In the genomic region with DNA sequence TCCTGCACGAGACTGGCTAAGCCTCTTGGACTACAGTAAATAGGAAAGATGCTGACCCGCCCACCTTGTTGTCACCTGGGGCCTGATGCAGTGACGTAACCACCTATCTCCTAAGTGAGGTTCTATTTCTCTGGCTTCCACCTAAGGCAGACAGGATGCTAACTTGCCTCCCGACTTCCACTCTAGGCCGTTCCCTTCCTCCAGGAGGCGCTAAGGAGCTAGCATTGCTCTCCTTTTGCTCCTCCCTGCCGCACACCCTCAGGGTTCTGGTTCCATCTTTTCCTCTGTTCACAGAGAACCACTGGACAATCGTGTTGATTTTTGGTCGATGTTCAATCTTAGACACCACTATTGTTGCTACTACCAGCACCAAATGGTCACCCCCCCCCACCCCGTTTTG, we compare ENCODE assay signal across 10 mouse cellular contexts. TPM values are rescaled to one million over a fixed set of nuclear protein-coding genes. Genes with fewer than 3 reads are reported as not detected.
A peak's percentile ranks its signal among the peaks of the same experiment; 100 is the strongest.
DNase-seq lines count a peak whose midpoint lies in the region; ATAC-seq and TF ChIP-seq lines count a peak whose summit lies in the region.
"Had no signal": no experiment of that assay in that cellular context is flagged by ENCODE, and none has a peak within 500 bp of the region (broad histone marks: within the 10 kb centered on the region; RNA-seq: fewer than 3 reads in every experiment).

No protein-coding gene starts in this region.

- H3K4me2 ChIP-seq in heart, postnatal 0 days (ENCODE audit: low read depth, low read length): no peak overlapping the region
- H3K4me2 ChIP-seq in midbrain, postnatal 0 days (ENCODE audit: low read depth, low read length, poor library complexity, severe bottlenecking): no peak overlapping the region
- no peak overlapping the region for H3K4me2 ChIP-seq in midbrain, embryonic 11.5 days
- no peak overlapping the region for H3K4me2 ChIP-seq in forebrain, embryonic 16.5 days (ENCODE audit: low read length)
- H3K4me2 ChIP-seq: liver, embryonic 13.5 days had no signal

- no peaks in the 10 kb centered on the region for H3K4me1 ChIP-seq in heart, postnatal 0 days (ENCODE audit: control insufficient read depth, insufficient read depth)
- no peaks in the 10 kb centered on the region for H3K4me1 ChIP-seq in midbrain, postnatal 0 days (ENCODE audit: insufficient read depth, low read length)
- no peaks in the 10 kb centered on the region for H3K4me1 ChIP-seq in midbrain, embryonic 11.5 days (ENCODE audit: control insufficient read depth, insufficient read depth, low read length)
- peaks cover 9% of the 10 kb centered on the region for H3K4me1 ChIP-seq in bone marrow, adult 2 months (ENCODE audit: control insufficient read depth, insufficient read depth, low read length)
- H3K4me1 ChIP-seq in forebrain, embryonic 16.5 days (replicated peaks; ENCODE audit: control insufficient read depth, insufficient read depth, low read length): no peaks in the 10 kb centered on the region

- TF ChIP-seq CTCF in heart, postnatal 0 days (IDR thresholded peaks at IDR 0.05; ENCODE audit: low read depth): peak; percentile 36
- peak; percentile 49 for TF ChIP-seq CTCF in midbrain, postnatal 0 days (IDR thresholded peaks at IDR 0.05)
- TF ChIP-seq CTCF in bone marrow, adult 2 months (IDR thresholded peaks at IDR 0.05; ENCODE audit: control insufficient read depth, insufficient read depth, low read length): peak; percentile 53

- DNase-seq in heart, postnatal 0 days (ENCODE audit: low spot score): no peak
- no peak for DNase-seq in heart, adult 8-10 months (ENCODE audit: low spot score)
- no peak for DNase-seq in midbrain, postnatal 0 days (ENCODE audit: low spot score)
- no peak for DNase-seq in midbrain, embryonic 11.5 days (ENCODE audit: low spot score, missing footprints)
- DNase-seq in testis, postnatal 10 days (ENCODE audit: low spot score): peak; percentile 61
- no peak for DNase-seq in layer of hippocampus, adult 9-10 months (ENCODE audit: low spot score)
- DNase-seq: adrenal gland, adult 8-10 months; liver, embryonic 13.5 days had no signal

- no peak overlapping the region for H3K27ac ChIP-seq in heart, postnatal 0 days (ENCODE audit: low read depth)
- H3K27ac ChIP-seq in midbrain, postnatal 0 days (ENCODE audit: low read depth, low read length): no peak overlapping the region
- no peak overlapping the region for H3K27ac ChIP-seq in midbrain, embryonic 11.5 days (ENCODE audit: low read depth, low read length)
- no peak overlapping the region for H3K27ac ChIP-seq in bone marrow, adult 2 months (ENCODE audit: control insufficient read depth, insufficient read depth, low read depth, low read length, poor library complexity)
- H3K27ac ChIP-seq in forebrain, embryonic 16.5 days (ENCODE audit: low read length): no peak overlapping the region
- H3K27ac ChIP-seq: liver, embryonic 13.5 days had no signal

- H3K27me3 ChIP-seq in heart, postnatal 0 days (ENCODE audit: control insufficient read depth, insufficient read depth, low read length): no peaks in the 10 kb centered on the region
- H3K27me3 ChIP-seq in midbrain, postnatal 0 days (ENCODE audit: insufficient read depth, low read length): no peaks in the 10 kb centered on the region
- no peaks in the 10 kb centered on the region for H3K27me3 ChIP-seq in midbrain, embryonic 11.5 days (ENCODE audit: control insufficient read depth, insufficient read depth, low read length)
- H3K27me3 ChIP-seq in forebrain, embryonic 16.5 days (replicated peaks; ENCODE audit: control insufficient read depth, insufficient read depth, low read length): no peaks in the 10 kb centered on the region
- H3K27me3 ChIP-seq: liver, embryonic 13.5 days had no signal

- H3K9me3 ChIP-seq in heart, postnatal 0 days (replicated peaks; ENCODE audit: control insufficient read depth, low read length): no peaks in the 10 kb centered on the region
- H3K9me3 ChIP-seq in midbrain, postnatal 0 days (ENCODE audit: low read length): no peaks in the 10 kb centered on the region
- H3K9me3 ChIP-seq in midbrain, embryonic 11.5 days (ENCODE audit: control insufficient read depth, low read length): no peaks in the 10 kb centered on the region
- no peaks in the 10 kb centered on the region for H3K9me3 ChIP-seq in forebrain, embryonic 16.5 days (ENCODE audit: control insufficient read depth, low read length)
- H3K9me3 ChIP-seq: liver, embryonic 13.5 days had no signal

- 0 out of 2 replicates have a peak, but pooled peaks have one; percentile 27 for ATAC-seq in heart, postnatal 0 days (ENCODE audit: insufficient read depth, low read depth)
- no peak for ATAC-seq in midbrain, postnatal 0 days (ENCODE audit: low FRiP score)
- ATAC-seq in midbrain, embryonic 11.5 days (ENCODE audit: low FRiP score): no peak; the same call in 1 of the 2 replicates
- no peak for ATAC-seq in forebrain, embryonic 16.5 days

- 47% methylated on average over 10 of the region's 10 CpGs for WGBS in heart, postnatal 0 days
- 49% methylated on average over 10 of the region's 10 CpGs for WGBS in midbrain, postnatal 0 days
- WGBS in midbrain, embryonic 11.5 days: 47% methylated on average over 10 of the region's 10 CpGs
- 74% methylated on average over 10 of the region's 10 CpGs for WGBS in bone marrow, adult 2 months
- WGBS in forebrain, embryonic 16.5 days: 48% methylated on average over 10 of the region's 10 CpGs

- no peak overlapping the region for H3K4me3 ChIP-seq in heart, postnatal 0 days (ENCODE audit: low read depth, low read length)
- H3K4me3 ChIP-seq in midbrain, postnatal 0 days (ENCODE audit: low read depth, low read length): no peak overlapping the region
- H3K4me3 ChIP-seq in midbrain, embryonic 11.5 days (ENCODE audit: low read depth, low read length): no peak overlapping the region
- no peak overlapping the region for H3K4me3 ChIP-seq in bone marrow, adult 2 months (replicated peaks; ENCODE audit: control insufficient read depth, low read depth, low read length)
- no peak overlapping the region for H3K4me3 ChIP-seq in forebrain, embryonic 16.5 days (replicated peaks; ENCODE audit: low read length)
- H3K4me3 ChIP-seq: liver, embryonic 13.5 days had no signal

- TF ChIP-seq EP300 in heart, postnatal 0 days (IDR thresholded peaks at IDR 0.05; ENCODE audit: low read depth): no peak

- TF ChIP-seq POLR2A in bone marrow, adult 2 months (IDR thresholded peaks at IDR 0.05; ENCODE audit: borderline replicate concordance, control insufficient read depth, low read depth, low read length): no peak

- peaks cover 27% of the 10 kb centered on the region for H3K36me3 ChIP-seq in heart, postnatal 0 days (replicated peaks; ENCODE audit: control insufficient read depth, insufficient read depth, low read length)
- peaks cover 11% of the 10 kb centered on the region for H3K36me3 ChIP-seq in midbrain, postnatal 0 days (ENCODE audit: insufficient read depth, low read length)
- H3K36me3 ChIP-seq in midbrain, embryonic 11.5 days (ENCODE audit: control insufficient read depth, insufficient read depth, low read length): no peaks in the 10 kb centered on the region
- no peaks in the 10 kb centered on the region for H3K36me3 ChIP-seq in forebrain, embryonic 16.5 days (ENCODE audit: control insufficient read depth, insufficient read depth)

- no peak overlapping the region for H3K9ac ChIP-seq in heart, postnatal 0 days (replicated peaks; ENCODE audit: low read depth, low read length)
- H3K9ac ChIP-seq in midbrain, postnatal 0 days (replicated peaks; ENCODE audit: low read length, poor library complexity, severe bottlenecking): no peak overlapping the region
- no peak overlapping the region for H3K9ac ChIP-seq in midbrain, embryonic 11.5 days (ENCODE audit: low read length)
- H3K9ac ChIP-seq in forebrain, embryonic 16.5 days (replicated peaks; ENCODE audit: low read depth, low read length): no peak overlapping the region
- H3K9ac ChIP-seq: liver, embryonic 13.5 days had no signal

RNA-seq across cellular contexts. Expression of a gene that starts 8.6 kb away (rescaled TPM):
- 15.9 and 17.5 TPM in 2 replicates for total RNA-seq in heart, postnatal 0 days (2014; rRNA removed; ENCODE audit: low replicate concordance)
- 16.5 and 19.1 TPM in 2 replicates for polyA plus RNA-seq in heart, postnatal 0 days (2015; fragmentation: Nextera tagmentation; extraction: Ambion mirVana)
- 10 to 100 TPM; 32.1 to 42.1 (median 37.4) TPM for total RNA-seq in heart, adult 8-10 months (2022)
- total RNA-seq in midbrain, postnatal 0 days (2014; rRNA removed): 44.0 and 44.2 TPM in 2 replicates
- 30.3 and 35.2 TPM in 2 replicates for polyA plus RNA-seq in midbrain, postnatal 0 days (2015; fragmentation: Nextera tagmentation; extraction: Ambion mirVana)
- polyA plus RNA-seq in midbrain, embryonic 11.5 days (2014; fragmentation: Nextera tagmentation; extraction: Ambion mirVana): 17.0 and 17.2 TPM in 2 replicates
- polyA plus RNA-seq in bone marrow, adult 2 months (2011; ENCODE audit: insufficient read depth, insufficient read length, low replicate concordance, missing spikeins): 15.1 and 22.2 TPM in 2 replicates
- 17.7 and 18.7 TPM in 2 replicates for polyA plus RNA-seq in forebrain, embryonic 16.5 days (2015; fragmentation: Nextera tagmentation; extraction: Ambion mirVana)

RNA-seq across cellular contexts. Expression of a gene that starts 36.2 kb away (rescaled TPM):
- 6.3 and 17.5 TPM in 2 replicates for total RNA-seq in heart, postnatal 0 days (2014; rRNA removed; ENCODE audit: low replicate concordance)
- polyA plus RNA-seq in heart, postnatal 0 days (2015; fragmentation: Nextera tagmentation; extraction: Ambion mirVana): 6.6 and 8.6 TPM in 2 replicates
- total RNA-seq in heart, adult 8-10 months (2022): 10 to 100 TPM in 2 of 4 experiments, 1 to 10 TPM in 2; 7.8 to 11.1 (median 9.0) TPM
- total RNA-seq in midbrain, postnatal 0 days (2014; rRNA removed): 0.38 and 0.77 TPM in 2 replicates
- polyA plus RNA-seq in midbrain, postnatal 0 days (2015; fragmentation: Nextera tagmentation; extraction: Ambion mirVana): 0.46 and 0.58 TPM in 2 replicates
- 1.4 and 1.5 TPM in 2 replicates for polyA plus RNA-seq in midbrain, embryonic 11.5 days (2014; fragmentation: Nextera tagmentation; extraction: Ambion mirVana)
- polyA plus RNA-seq in bone marrow, adult 2 months (2011; ENCODE audit: insufficient read depth, insufficient read length, low replicate concordance, missing spikeins): 0.61 and 1.1 TPM in 2 replicates
- 0.42 and 0.71 TPM in 2 replicates for polyA plus RNA-seq in forebrain, embryonic 16.5 days (2015; fragmentation: Nextera tagmentation; extraction: Ambion mirVana)
